Comparison of ENCODE assay signal across 10 mouse cellular contexts in the genomic region with DNA sequence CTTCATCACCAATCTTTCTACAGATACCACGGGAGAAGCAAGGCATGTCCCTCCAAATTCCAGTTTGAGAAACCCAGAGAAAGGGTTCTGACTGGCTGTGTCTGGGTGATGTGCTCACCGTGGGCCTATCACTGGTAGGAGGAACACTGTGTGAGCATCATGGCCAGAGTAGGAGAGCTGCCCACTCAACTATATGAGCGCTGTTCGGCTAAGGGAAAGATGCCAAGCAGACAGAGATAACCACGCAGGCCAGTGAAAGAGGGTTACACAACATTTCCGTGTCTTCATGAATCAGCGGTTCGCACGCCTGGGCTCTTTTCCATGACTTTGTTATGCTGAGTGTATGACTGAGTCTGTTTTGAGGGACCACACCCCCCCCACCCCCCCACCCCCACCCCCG.
DNase-seq lines count a peak whose midpoint lies in the region; ATAC-seq and TF ChIP-seq lines count a peak whose summit lies in the region.
"Had no signal": no experiment of that assay in that cellular context is flagged by ENCODE, and none has a peak within 500 bp of the region (broad histone marks: within the 10 kb centered on the region; RNA-seq: fewer than 3 reads in every experiment).

No protein-coding gene starts in this region.

- H3K4me2 ChIP-seq in heart, embryonic 11.5 days, result no peak overlapping the region
- H3K4me2 ChIP-seq in heart, embryonic 16.5 days (ENCODE audit: low read depth, low read length), result no peak overlapping the region
- no peak overlapping the region for H3K4me2 ChIP-seq in lung, embryonic 15.5 days
- H3K4me2 ChIP-seq: liver, embryonic 15.5 days had no signal

- no peaks in the 10 kb centered on the region for H3K27me3 ChIP-seq in heart, embryonic 11.5 days (ENCODE audit: control insufficient read depth, insufficient read depth, low read length)
- no peaks in the 10 kb centered on the region for H3K27me3 ChIP-seq in heart, embryonic 16.5 days (ENCODE audit: control insufficient read depth, insufficient read depth, low read length)
- no peaks in the 10 kb centered on the region for H3K27me3 ChIP-seq in lung, embryonic 15.5 days
- H3K27me3 ChIP-seq in cerebellum, adult 2 months (ENCODE audit: control insufficient read depth, insufficient read depth, low read length), result no peaks in the 10 kb centered on the region
- H3K27me3 ChIP-seq: liver, embryonic 15.5 days had no signal

- no peaks in the 10 kb centered on the region for H3K36me3 ChIP-seq in heart, embryonic 11.5 days (ENCODE audit: control insufficient read depth, insufficient read depth, low read length)
- no peaks in the 10 kb centered on the region for H3K36me3 ChIP-seq in heart, embryonic 16.5 days (ENCODE audit: control insufficient read depth, insufficient read depth)
- no peaks in the 10 kb centered on the region for H3K36me3 ChIP-seq in lung, embryonic 15.5 days
- H3K36me3 ChIP-seq: liver, embryonic 15.5 days had no signal

- H3K9me3 ChIP-seq in heart, embryonic 11.5 days (replicated peaks; ENCODE audit: control insufficient read depth, low read length), result no peaks in the 10 kb centered on the region
- no peaks in the 10 kb centered on the region for H3K9me3 ChIP-seq in heart, embryonic 16.5 days (replicated peaks; ENCODE audit: control insufficient read depth, low read length)
- H3K9me3 ChIP-seq in lung, embryonic 15.5 days, result no peaks in the 10 kb centered on the region
- H3K9me3 ChIP-seq: liver, embryonic 15.5 days had no signal

- no peak for ATAC-seq in heart, embryonic 11.5 days (replicated peaks; ENCODE audit: insufficient number of reproducible peaks, low FRiP score, low TSS enrichment)
- ATAC-seq in heart, embryonic 16.5 days (replicated peaks; ENCODE audit: extremely low read depth, insufficient read depth, low FRiP score), result peak; percentile 58
- ATAC-seq in lung, embryonic 15.5 days (ENCODE audit: borderline replicate concordance, extremely low read depth, low FRiP score, low TSS enrichment), result peak; percentile 72
- ATAC-seq: forebrain, postnatal 0 days had no signal

- no peak overlapping the region for H3K4me3 ChIP-seq in heart, embryonic 11.5 days (ENCODE audit: low read depth, low read length)
- H3K4me3 ChIP-seq in heart, embryonic 16.5 days (ENCODE audit: low read length), result no peak overlapping the region
- H3K4me3 ChIP-seq in lung, embryonic 15.5 days, result no peak overlapping the region
- no peak overlapping the region for H3K4me3 ChIP-seq in cerebellum, adult 2 months (replicated peaks; ENCODE audit: insufficient read depth, low read depth, low read length)
- H3K4me3 ChIP-seq: liver, embryonic 15.5 days had no signal

- H3K9ac ChIP-seq in heart, embryonic 11.5 days (ENCODE audit: low read depth, low read length), result no peak overlapping the region
- no peak overlapping the region for H3K9ac ChIP-seq in heart, embryonic 16.5 days (ENCODE audit: low read length)
- H3K9ac ChIP-seq in lung, embryonic 15.5 days, result no peak overlapping the region
- H3K9ac ChIP-seq: forebrain, postnatal 0 days; liver, embryonic 15.5 days had no signal

- peak; percentile 98 for DNase-seq in heart, adult 11 months
- peak; percentile 52 for DNase-seq in Muller cell, postnatal 12 days (ENCODE audit: inconsistent ontology term)
- DNase-seq in T-cell, adult 2 months (ENCODE audit: low spot score), result no peak
- no peak for DNase-seq in cerebellum, adult 2 months
- no peak for DNase-seq in cerebellum, postnatal 4 days (ENCODE audit: low spot score in 2 of 2)
- DNase-seq: forebrain, postnatal 0 days had no signal

- TF ChIP-seq POLR2A in cerebellum, adult 2 months (IDR thresholded peaks at IDR 0.05; ENCODE audit: borderline replicate concordance, insufficient read depth, low read length), result no peak

- TF ChIP-seq CTCF in cerebellum, adult 2 months (IDR thresholded peaks at IDR 0.05; ENCODE audit: borderline replicate concordance, insufficient read depth, low read depth, low read length), result no peak

- 75% methylated on average over 10 of the region's 10 CpGs for WGBS in heart, embryonic 11.5 days (ENCODE audit: insufficient replicate concordance)
- 41% methylated on average over 10 of the region's 10 CpGs for WGBS in heart, embryonic 16.5 days
- WGBS in lung, embryonic 15.5 days, result 68% methylated on average over 10 of the region's 10 CpGs
- 74% methylated on average over 10 of the region's 10 CpGs for WGBS in cerebellum, adult 2 months

- H3K27ac ChIP-seq in heart, embryonic 11.5 days (ENCODE audit: low read depth, low read length), result no peak overlapping the region
- no peak overlapping the region for H3K27ac ChIP-seq in heart, embryonic 16.5 days (ENCODE audit: low read length)
- H3K27ac ChIP-seq in lung, embryonic 15.5 days, result 0 out of 2 replicates have a peak overlapping the region, but pooled peaks have one; percentile 8
- no peak overlapping the region for H3K27ac ChIP-seq in cerebellum, adult 2 months (ENCODE audit: insufficient read depth, low read length)
- H3K27ac ChIP-seq: liver, embryonic 15.5 days had no signal

- no peaks in the 10 kb centered on the region for H3K4me1 ChIP-seq in heart, embryonic 11.5 days (ENCODE audit: control insufficient read depth, insufficient read depth, low read length)
- 0 out of 2 replicates have a peak, but pooled peaks cover 3% of the 10 kb centered on the region for H3K4me1 ChIP-seq in heart, embryonic 16.5 days (ENCODE audit: control insufficient read depth, insufficient read depth, low read length)
- peaks cover 11% of the 10 kb centered on the region for H3K4me1 ChIP-seq in lung, embryonic 15.5 days
- H3K4me1 ChIP-seq in cerebellum, adult 2 months (ENCODE audit: control insufficient read depth, insufficient read depth, low read length), result no peaks in the 10 kb centered on the region
- H3K4me1 ChIP-seq: liver, embryonic 15.5 days had no signal

Comparison
In these comparisons a context has a peak if more than half of its experiments do, and no peak if none do; other contexts are left out.
1. DNase-seq: peak in heart, adult 11 months (single experiment) and Muller cell, postnatal 12 days (single experiment); none in T-cell, adult 2 months (single experiment), cerebellum, adult 2 months (0 of 2) and cerebellum, postnatal 4 days (0 of 2).